Mouse (Mus musculus) embryonic stem cell, embryonic (primary cell): ENCODE data around the gene Plce1.

Experiments
- CTCF ChIA-PET, 4 experiments: fragments of 300-600 bp in 2 of 4; fragments of 350-600 bp in 2 of 4; sonication (Branson Sonifier 250); formaldehyde crosslinking; loops; one replicate each; lab custom pipeline; 2022; ENCODE audit warnings: inconsistent platforms in 2 of 4; lab: Charles Lee
- POLR2A ChIA-PET, 4 experiments: fragments of 300-600 bp in 2 of 4; fragments of 350-600 bp in 2 of 4; sonication (Branson Sonifier 250); formaldehyde crosslinking; loops; one replicate each; lab custom pipeline; 2022; ENCODE audit warnings: antibody characterized with exemption in 4 of 4, inconsistent platforms in 1 of 4; lab: Charles Lee

The Plce1 gene

DNA sequence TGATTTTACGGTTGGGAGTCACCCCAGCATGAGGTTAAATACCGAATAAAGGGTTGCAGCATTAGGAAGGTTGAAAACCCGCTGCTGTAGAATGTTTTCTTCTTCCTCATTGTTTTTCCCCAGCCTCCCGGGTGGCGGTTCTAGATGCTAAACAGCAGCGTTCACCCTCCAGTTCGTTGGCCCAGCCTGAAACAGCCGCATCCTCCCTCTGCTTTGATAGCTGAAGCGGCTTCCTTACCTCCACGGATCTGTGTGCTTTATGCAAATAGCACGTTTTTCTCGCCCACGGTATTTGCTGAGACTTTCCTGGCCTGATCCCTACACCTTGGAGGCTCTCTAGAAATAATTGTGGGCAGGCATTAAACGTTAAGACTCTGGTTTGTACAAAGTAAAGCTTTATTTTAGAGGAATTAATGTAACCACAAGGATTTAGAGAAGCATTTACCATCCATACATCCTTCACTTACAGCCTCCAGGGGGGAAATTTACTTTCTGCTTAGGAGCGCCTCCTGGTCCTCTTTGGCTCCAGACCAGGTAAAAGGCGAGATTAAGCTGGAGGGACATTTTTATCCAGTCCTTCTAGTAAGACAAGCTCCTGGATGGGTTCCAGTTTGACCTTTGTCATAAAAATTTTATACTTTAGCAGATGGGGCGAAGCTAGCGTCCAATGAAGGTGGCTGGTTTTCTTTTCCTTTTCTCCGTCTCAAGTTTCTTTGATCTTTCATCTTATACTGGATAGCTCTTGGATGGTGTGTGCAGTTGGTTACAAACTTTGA lies 1.7 kb downstream of the Plce1 start:
- ChIA-PET POLR2A (interaction anchor here in 1 of 4 experiments (0.8 to 1.3 kb wide), 6 partner anchors 12 to 25 kb away, joined by 3 to 5 read pairs (median 4); no protein-coding TSS in a partner anchor), CTCF (interaction anchor here in 1 of 4 experiments (0.7 kb wide), 1 partner anchor 229 kb away, joined by 4 read pairs; no protein-coding TSS in a partner anchor)

DNA sequence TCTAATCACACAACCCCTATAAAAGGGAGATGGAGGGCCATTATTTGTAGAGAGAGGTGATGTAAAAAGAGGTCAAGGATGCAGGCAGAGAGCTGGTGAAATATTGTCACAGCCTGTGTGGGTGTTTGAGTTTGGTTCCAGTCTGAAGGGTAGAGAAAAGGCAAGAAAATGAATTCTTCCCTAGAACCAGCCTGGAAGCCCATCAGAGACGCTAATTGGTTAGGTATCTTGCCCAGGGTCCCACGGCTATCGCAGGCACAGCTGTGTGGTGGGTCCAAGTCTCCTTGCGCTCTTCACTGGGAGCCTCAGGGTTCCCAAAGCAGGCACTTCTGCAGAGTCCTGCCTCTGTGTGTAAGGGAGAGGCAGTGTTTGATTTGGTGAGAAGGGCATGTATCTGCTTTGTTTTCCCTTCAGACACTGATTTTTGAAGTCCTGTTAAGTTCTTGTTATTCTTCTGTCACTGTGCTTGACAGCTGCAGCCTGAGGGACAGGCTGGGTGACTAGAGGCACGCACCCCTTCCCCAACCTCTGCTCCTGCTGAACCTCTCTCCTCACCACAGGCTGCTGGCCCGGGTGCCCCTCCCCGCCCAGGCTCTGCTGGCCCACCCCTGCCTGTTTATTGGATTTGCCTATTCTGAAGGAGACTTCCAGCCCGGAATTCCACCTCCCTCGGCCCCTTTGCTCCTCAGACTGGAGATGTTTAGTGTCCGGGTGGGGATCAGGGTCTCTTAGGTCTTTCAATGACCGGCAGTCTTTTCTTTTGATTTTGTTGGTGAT lies 5.1 kb downstream of the Plce1 start:
- ChIA-PET CTCF (interaction anchor here in 1 of 4 experiments (0.7 kb wide), 1 partner anchor 50 kb away, joined by 5 read pairs; no protein-coding TSS in a partner anchor), POLR2A (no interaction called here)

DNA sequence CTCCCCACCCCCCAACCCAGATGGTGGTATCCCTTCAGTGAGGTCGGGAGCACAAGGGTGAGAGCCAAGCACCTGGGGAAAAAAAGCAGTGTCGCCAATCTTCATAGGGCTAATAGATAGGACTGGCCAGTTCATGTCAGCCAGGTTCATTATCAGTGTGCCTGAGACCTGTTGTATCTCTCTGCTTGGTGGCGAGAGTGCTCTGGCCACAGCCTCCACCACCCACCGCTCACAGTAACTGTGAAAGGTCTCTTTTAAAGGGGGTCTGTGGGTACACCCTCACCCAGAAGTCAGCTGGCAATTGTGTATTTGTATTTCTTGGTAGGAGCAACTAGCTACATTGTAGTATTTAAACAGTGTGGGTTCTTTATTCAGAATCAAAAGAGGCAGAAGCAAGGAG lies 6.6 kb downstream of the Plce1 start:
- POLR2A ChIA-PET: interaction anchor here in 1 of 4 experiments (1.0 to 2.4 kb wide), 6 partner anchors 9 to 404 kb away, joined by 3 to 10 read pairs (median 4); no protein-coding TSS in a partner anchor
- CTCF ChIA-PET: no interaction called here

DNA sequence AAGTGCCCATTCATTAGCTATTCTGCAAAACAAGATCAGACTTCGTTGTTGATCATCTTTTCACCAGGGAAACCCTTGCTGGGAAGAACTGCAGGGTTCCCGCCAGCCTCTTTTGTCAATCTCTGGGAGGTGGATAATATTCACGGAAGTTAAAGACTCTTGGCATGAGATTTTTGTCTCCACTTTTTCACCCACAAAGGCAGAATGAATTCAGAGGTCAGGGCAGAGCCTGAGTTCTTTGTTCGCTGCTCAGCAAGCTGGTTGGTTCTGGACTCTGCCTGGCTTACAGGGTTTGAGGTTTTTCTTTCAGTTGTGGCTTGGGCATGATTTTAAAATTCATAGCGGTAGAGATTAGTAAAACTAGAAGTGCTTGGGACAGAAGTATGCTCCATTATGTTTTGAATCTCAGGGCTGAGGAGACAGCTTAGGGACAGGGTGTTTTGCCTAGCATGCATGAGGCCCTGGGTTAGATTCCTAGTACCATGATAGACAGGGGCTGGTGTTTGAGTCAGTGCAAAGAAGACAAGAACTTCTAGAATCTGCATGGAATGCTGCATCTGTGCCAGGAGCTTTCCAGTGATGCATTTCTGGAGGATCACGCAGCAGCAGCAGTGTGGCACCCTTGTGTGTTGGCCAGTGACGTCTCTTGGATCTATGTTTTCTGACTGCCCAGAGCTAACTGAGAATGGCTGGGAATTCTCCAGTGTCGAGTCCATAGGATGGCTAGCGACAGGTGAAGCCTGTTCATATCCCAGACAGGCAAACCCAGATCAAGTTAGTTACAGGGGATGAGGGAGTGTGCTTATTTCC lies 7.4 kb downstream of the Plce1 start:
- ChIA-PET POLR2A (interaction anchor here in 2 of 4 experiments (0.7 to 2.4 kb wide), 8 partner anchors 8 to 405 kb away, joined by 3 to 10 read pairs (median 4); no protein-coding TSS in a partner anchor), CTCF (no interaction called here)

DNA sequence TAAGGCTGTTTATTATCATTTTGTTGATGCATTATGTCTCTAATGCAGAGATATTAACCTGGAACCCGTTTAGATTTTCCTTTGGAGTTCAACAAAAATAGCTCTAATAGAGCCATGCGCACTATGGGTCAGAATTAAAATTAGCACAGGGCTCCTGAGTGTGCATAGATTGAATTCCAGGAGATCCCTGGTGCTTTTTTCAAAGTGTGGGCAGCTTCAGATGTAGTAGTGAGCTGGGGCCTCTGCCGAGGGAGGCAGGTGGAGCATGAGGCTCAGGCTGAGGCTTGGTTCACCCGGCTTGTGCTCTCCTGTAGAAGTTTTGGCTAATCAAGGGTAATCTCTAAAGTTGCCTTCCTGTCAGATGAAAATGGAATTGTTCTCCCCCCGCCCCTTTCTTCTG lies 17.3 kb downstream of the Plce1 start:
- POLR2A ChIA-PET: interaction anchor here in 1 of 4 experiments (1.4 to 4.8 kb wide), 3 partner anchors 9 to 16 kb away, joined by 3 to 19 read pairs (median 4); no protein-coding TSS in a partner anchor

DNA sequence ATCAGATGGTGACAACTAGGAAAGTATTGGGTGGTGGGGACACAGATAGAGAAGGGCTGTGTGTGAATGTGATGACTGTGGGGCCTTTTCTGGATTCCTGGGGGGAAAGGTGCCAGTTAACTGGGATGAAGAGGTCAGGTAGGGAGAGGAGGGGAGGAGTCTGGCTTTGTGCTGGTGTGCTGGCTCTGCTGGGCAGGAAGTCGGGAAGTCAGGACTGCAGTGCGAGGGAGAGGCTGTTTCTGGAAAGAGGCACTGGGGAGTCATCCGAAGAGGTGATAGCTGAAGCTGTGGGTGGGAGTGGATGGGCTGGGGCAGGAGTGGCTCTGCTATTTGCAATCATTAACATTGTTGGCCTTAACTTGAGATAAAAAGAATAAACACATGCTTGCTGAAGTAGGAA lies 23.7 kb downstream of the Plce1 start:
- ChIA-PET CTCF (no interaction called here), POLR2A (interaction anchor here in 2 of 4 experiments (0.5 to 1.5 kb wide), 6 partner anchors 9 to 1966 kb away, joined by 3 to 5 read pairs (median 4); no protein-coding TSS in a partner anchor)

More for the DNA sequence above, 17.3 kb downstream of the Plce1 start:
- CTCF ChIA-PET: no interaction called here

DNA sequence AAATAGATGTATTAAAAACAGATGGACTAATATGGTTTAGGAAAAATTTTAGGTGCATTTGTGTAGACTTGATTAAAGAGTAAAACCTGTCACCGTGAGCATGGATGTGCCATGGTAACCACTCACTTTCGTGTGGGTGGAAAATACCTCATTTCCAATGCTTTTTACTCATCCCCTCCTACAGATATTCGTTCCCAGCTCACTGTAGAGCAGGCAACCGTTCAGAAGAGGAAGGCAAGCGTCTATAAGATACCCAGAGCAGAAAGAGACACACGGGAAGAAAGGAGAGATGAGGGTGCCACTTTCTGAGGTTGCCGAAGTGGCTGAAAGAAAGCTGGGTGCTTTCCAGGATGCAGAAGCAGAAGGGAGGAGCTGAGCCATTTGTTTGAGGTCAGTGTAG lies 25.2 kb downstream of the Plce1 start:
- CTCF ChIA-PET: interaction anchor here in 1 of 4 experiments (0.6 kb wide), 1 partner anchor 395 kb away, joined by 4 read pairs; no protein-coding TSS in a partner anchor
- POLR2A ChIA-PET: interaction anchor here in 1 of 4 experiments (0.6 to 3.2 kb wide), 5 partner anchors 9 to 244 kb away, joined by 3 to 19 read pairs (median 5); no protein-coding TSS in a partner anchor

DNA sequence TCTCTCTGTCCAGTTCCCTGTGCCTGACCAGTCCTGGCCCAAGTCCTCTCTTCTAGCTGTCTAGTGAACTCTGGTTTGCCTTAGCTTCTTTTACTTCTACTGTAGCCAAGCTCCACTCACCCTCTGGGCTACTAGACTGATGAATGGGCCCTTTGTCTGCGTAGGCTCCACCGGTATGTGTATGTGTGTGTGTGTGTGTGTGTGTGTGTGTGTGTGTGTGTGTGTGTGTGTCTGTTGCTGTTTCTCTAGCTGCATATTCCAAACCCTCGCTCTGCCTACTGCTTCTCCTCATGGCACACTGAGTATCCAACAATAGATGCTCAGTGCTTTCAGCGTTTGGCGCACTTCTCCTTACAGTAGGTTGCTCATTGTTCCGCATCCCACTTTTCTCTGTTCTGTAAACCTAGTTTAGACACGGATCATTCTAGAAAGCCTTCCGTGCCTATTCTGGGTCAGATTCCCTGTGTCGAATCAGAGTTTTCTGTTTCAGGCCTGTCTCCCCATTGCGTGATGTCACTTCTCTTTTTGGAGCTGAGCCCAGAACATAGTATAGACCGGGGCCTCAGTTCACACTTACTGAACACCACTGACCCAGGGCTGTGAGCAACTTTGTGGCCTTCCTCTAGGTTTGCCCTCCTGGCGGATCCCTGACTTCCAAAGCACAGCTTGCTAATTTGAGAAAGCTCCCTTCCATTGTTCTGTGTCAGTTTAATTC lies 26.5 kb downstream of the Plce1 start:
- ChIA-PET CTCF (interaction anchor here (0.5 to 1.3 kb wide), 6 partner anchors 78 to 475 kb away, joined by 3 read pairs; no protein-coding TSS in a partner anchor), POLR2A (interaction anchor here in 3 of 4 experiments (0.6 to 3.2 kb wide), 14 partner anchors 10 to 185 kb away, joined by 3 to 19 read pairs (median 4); no protein-coding TSS in a partner anchor)

DNA sequence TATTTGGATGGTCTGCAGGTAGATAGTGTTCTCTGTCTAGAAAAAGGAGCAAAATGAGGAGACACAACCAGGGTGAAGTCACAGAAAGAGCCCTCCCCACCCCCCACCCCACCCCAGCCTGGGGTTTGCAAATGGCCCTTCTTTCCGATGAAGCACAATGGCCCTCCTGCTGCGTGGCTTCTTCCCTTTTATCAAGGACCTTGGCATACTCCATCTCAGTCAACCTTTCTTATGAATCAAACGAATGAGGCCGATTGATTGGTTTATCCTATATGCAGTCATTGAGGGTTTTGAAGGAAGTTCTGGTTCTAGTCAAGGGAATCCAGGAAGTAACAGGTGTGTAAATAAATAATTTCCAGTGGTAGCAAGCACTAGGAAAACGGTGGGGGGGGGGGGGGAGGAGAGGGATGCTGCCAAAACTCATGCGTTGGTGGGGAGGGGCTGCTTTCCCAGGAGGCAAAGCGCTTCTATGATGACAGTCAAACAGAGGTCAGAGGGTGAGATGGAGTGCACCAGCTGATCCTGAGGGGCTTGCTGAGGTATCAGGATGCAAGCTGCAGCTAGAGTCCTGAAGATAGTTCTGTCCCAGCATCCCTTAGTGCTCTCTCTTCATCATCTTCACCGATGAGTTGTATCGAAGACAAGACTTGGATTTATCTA lies 27.2 kb downstream of the Plce1 start:
- CTCF ChIA-PET: interaction anchor here in 2 of 4 experiments (0.7 to 0.9 kb wide), 2 partner anchors 251 to 474 kb away, joined by 3 read pairs; no protein-coding TSS in a partner anchor

DNA sequence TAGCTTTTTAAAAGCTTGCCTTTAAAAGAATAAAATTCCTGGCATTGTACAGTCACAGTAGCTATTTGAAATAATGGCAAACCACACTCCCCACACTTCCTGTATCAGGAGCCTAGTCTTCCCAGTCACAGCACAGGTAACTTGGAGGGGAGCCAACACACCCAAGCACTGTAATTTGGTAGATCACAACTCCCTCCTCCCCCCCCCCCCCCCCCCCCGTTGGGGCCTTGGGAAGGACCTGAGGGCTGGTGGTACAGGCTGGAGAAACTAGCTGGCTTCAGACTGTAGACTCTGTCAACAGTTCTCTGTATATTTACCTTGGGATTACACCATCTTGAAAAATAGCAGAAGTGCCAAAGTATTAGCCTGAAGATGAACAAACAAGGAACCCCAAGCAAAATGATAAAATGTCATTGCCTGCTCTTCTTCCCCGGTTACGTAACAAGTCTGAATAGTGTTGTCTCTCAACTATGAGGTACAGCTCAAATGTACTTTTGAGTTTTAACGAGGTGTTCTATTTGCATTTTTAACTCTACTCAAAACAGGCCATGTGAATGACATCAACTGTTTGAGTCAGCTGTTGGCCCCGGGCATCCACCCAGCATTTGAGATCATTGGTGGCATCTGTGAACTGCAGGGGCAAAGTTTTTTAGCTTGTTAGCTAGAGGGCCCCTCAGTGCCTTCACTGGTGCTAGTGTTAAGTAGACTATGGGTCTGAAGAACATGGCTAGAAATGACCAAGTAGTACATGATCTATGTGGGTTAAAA lies 33.7 kb downstream of the Plce1 start:
- POLR2A ChIA-PET: interaction anchor here in 1 of 4 experiments (0.6 kb wide), 2 partner anchors 53 to 975 kb away, joined by 3 read pairs; no protein-coding TSS in a partner anchor
- CTCF ChIA-PET: no interaction called here

More for the DNA sequence above, 27.2 kb downstream of the Plce1 start:
- POLR2A ChIA-PET: interaction anchor here in 3 of 4 experiments (0.5 to 3.2 kb wide), 13 partner anchors 11 to 186 kb away, joined by 3 to 19 read pairs (median 3); no protein-coding TSS in a partner anchor

DNA sequence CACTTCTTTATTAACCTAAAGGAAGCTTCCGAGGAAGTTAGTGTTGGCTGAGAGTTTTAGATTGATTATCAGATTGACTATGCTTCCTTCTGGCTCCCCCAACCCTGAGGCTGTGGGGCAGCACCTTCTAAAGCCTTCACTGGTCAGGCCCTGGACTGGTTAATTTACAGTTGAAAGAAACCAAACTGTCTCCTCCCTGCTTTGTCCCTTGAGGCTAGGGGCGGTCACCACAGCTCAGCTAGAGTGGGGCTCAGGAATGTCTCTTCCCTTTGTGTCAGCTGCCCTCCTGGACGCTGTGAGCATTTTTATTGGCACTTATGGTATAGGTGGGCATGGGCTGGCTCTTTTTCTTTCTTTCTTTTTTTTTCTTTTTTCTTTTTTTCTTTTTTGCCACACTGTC lies 45.9 kb downstream of the Plce1 start:
- CTCF ChIA-PET: no interaction called here

DNA sequence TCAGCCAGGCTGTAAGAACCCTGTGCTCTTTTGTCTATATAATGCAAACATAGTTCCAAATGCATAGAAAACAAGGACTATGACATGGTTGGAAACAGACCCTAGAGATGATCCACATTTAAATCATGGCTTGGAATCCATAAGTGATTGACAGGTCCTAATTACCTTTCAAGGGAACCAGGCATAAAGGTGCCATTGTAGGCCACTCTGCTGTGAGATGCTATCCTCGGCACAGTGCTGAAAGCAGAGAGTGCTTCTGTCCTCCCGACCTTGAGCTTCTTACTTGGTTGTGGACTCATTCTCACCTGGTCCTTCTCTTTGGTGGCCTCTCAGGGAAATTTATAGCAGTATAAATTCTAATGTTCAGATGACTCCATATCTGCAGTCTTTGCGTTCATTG lies 46.6 kb downstream of the Plce1 start:
- ChIA-PET POLR2A (interaction anchor here in 3 of 4 experiments (0.5 to 4.7 kb wide), 7 partner anchors 8 to 1068 kb away, joined by 3 to 33 read pairs (median 4); no protein-coding TSS in a partner anchor), CTCF (interaction anchor here in 1 of 4 experiments (0.5 to 0.6 kb wide), 2 partner anchors 38 to 104 kb away, joined by 3 read pairs; no protein-coding TSS in a partner anchor)

More for the DNA sequence above, 45.9 kb downstream of the Plce1 start:
- POLR2A ChIA-PET: interaction anchor here in 2 of 4 experiments (0.5 to 4.7 kb wide), 6 partner anchors 9 to 1067 kb away, joined by 3 to 33 read pairs (median 4); no protein-coding TSS in a partner anchor

DNA sequence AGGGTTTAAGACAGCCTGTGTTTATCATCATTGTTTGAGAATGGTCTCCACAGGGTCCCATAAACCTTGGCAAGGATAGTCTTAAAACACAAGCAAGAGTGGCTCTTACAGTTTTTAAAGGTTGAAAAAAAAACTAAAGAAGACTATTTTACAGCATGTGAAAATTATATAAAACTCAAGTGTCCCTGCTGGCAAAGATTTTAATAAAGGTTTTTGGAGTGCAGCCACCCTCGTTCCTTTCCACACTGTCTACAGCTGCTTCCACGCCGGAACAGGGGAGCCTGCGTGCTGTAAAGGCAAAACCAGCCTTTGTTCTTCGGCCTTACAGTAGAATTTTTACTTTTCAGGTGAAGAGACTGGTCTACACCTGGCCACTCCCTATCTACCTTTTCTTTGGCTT lies 52.3 kb downstream of the Plce1 start:
- CTCF ChIA-PET: no interaction called here
- POLR2A ChIA-PET: interaction anchor here in 1 of 4 experiments (1.0 kb wide), 1 partner anchor 8 kb away, joined by 3 read pairs; no protein-coding TSS in a partner anchor

DNA sequence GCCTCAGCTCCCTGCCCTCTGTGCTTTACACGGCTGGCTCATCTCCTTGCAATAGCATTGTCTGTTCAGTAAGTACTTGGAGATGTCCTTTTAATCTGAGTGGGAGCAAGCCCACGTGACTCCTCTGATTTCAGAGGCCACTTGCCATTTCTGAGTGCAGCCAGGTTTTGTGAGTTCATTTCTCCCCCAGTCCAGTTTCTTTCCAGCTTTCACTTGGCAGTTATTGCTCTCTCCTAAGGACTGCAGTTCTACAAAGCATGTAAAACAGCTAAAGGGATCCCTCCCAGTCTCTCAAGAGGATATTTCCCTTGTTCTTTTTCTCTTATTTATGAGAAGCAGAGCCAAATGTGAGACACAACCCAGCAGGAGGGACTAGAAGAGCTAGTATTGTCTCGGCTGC lies 58.4 kb downstream of the Plce1 start:
- POLR2A ChIA-PET: interaction anchor here in 1 of 4 experiments (0.6 to 1.9 kb wide), 4 partner anchors 12 to 1344 kb away, joined by 3 to 5 read pairs (median 4); no protein-coding TSS in a partner anchor
- CTCF ChIA-PET: interaction anchor here in 1 of 4 experiments (0.6 kb wide), 1 partner anchor 98 kb away, joined by 4 read pairs; no protein-coding TSS in a partner anchor

DNA sequence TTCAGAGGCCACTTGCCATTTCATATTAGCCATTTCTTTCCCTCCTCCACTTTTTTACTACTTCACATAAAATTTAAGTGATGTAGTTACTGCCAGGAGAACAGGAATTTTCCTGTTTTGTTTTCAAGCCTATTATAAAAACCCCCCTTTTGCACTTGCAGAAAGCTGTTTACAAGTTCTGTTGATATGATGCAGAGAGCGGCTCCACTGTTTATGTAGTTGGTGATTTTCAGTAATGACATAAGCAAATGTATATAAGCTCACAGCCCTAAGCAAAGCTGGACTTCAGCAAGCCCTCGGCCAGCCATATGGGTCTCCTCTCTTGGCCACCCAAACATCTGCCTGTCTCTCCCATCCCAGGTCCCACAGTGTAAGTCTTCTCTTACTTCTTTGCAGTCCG lies 59.6 kb downstream of the Plce1 start:
- CTCF ChIA-PET: no interaction called here

More for the DNA sequence above, 59.6 kb downstream of the Plce1 start:
- POLR2A ChIA-PET: interaction anchor here in 1 of 4 experiments (1.3 to 1.9 kb wide), 2 partner anchors 13 to 32 kb away, joined by 3 to 5 read pairs; no protein-coding TSS in a partner anchor
